In genomic region chr16:18617370-18618065, GRCm38 (mm10) we compare ENCODE assay signal across 1 mouse cellular context.
TF ChIP-seq lines count a peak whose summit lies in the region.

No protein-coding gene starts in this region.

TF ChIP-seq in CH12.LX, 34 proteins besides CTCF, POLR2A, EP300 and RAD21:
- TF ChIP-seq BHLHE40 (IDR thresholded peaks at IDR 0.05; ENCODE audit: low read depth, low read length) = no peak
- 0 out of 2 replicates have a peak, but pooled peaks have one; percentile 51 for TF ChIP-seq TCF12 (IDR thresholded peaks at IDR 0.05; ENCODE audit: low read depth, low read length)
- no peak for TF ChIP-seq KAT2A (IDR thresholded peaks at IDR 0.05; ENCODE audit: insufficient replicate concordance, low read length)
- peak; percentile 98 for TF ChIP-seq SMC3 (IDR thresholded peaks at IDR 0.05; ENCODE audit: low read depth, low read length)
- TF ChIP-seq MXI1 (IDR thresholded peaks at IDR 0.05; ENCODE audit: low read depth, low read length) = no peak
- TF ChIP-seq USF1 (IDR thresholded peaks at IDR 0.05; ENCODE audit: low read depth, low read length) = no peak
- TF ChIP-seq MEF2A (IDR thresholded peaks at IDR 0.05; ENCODE audit: borderline replicate concordance, low read depth, low read length) = peak; percentile 18; the same call in 1 of the 2 replicates
- no peak for TF ChIP-seq ZMIZ1 (IDR thresholded peaks at IDR 0.05; ENCODE audit: low read depth, low read length)
- peak; percentile 64; the same call in 1 of the 2 replicates for TF ChIP-seq IRF4 (IDR thresholded peaks at IDR 0.05; ENCODE audit: low read depth, low read length)
- peak; percentile 67; the same call in 1 of the 2 replicates for TF ChIP-seq MYC (IDR thresholded peaks at IDR 0.05; ENCODE audit: low read depth, low read length)
- peak; percentile 93 for TF ChIP-seq ZC3H11A (IDR thresholded peaks at IDR 0.05; ENCODE audit: low read depth, low read length)
- no peak for TF ChIP-seq CHD2 (IDR thresholded peaks at IDR 0.05; ENCODE audit: low read length)
- no peak for TF ChIP-seq PAX5 (IDR thresholded peaks at IDR 0.05; ENCODE audit: low read length)
- TF ChIP-seq NRF1 (IDR thresholded peaks at IDR 0.05; ENCODE audit: low read depth, low read length) = no peak
- no peak for TF ChIP-seq USF2 (conservative IDR thresholded peaks at IDR 0.05; ENCODE audit: low read depth, low read length)
